Mouse (Mus musculus) kidney, postnatal 0 days (tissue): ENCODE measurements around the gene Usp24. TPM values are rescaled to one million over a fixed set of nuclear protein-coding genes. Genes with fewer than 3 reads are reported as not detected.

Source experiments
- ATAC-seq: fragments of 200-750 bp; cut with Nextera tagmentation; replicated peaks from 2 replicates; pipeline ENCODE4 v1.8.0; 2017; ENCODE audit warnings: low read depth, moderate number of reproducible peaks, moderate TSS enrichment, moderate library complexity; ENCODE audit not compliant: low FRiP score
- DNase-seq: peaks from one replicate; pipeline ENCODE4 v3.0.0-alpha.2; 2016; ENCODE audit warnings: low spot score
- H3K27ac ChIP-seq: fragments of 300-500 bp; sonication (generic); 2 replicates; pipeline ENCODE4 v1.5.1; 2014; ENCODE audit warnings: mild to moderate bottlenecking
- H3K27me3 ChIP-seq: fragments of 300-500 bp; sonication (generic); 2 replicates; pipeline ENCODE4 v1.6.1; 2014; ENCODE audit warnings: low read length, mixed read lengths; ENCODE audit not compliant: insufficient read depth
- H3K36me3 ChIP-seq: fragments of 300-500 bp; sonication (generic); 2 replicates; pipeline ENCODE4 v1.6.1; 2014; ENCODE audit warnings: low read length, mixed read lengths; ENCODE audit not compliant: insufficient read depth
- H3K4me1 ChIP-seq: fragments of 300-500 bp; sonication (generic); replicated peaks from 2 replicates; pipeline ENCODE4 v1.6.1; 2014; ENCODE audit warnings: antibody characterized with exemption, low read length, mixed read lengths; ENCODE audit not compliant: insufficient read depth
- H3K4me2 ChIP-seq: fragments of 300-500 bp; sonication (generic); 2 replicates; pipeline ENCODE4 v1.6.1; 2014; ENCODE audit warnings: mild to moderate bottlenecking, low read length, moderate library complexity, mixed read lengths
- H3K4me3 ChIP-seq: fragments of 300-500 bp; sonication (generic); replicated peaks from 2 replicates; pipeline ENCODE4 v1.5.1; 2014; ENCODE audit warnings: low read depth, low read length
- H3K9ac ChIP-seq: fragments of 300-500 bp; sonication (generic); 2 replicates; pipeline ENCODE4 v1.6.1; 2014; ENCODE audit warnings: low read depth, low read length
- H3K9me3 ChIP-seq: fragments of 300-500 bp; sonication (generic); replicated peaks from 2 replicates; pipeline ENCODE4 v1.6.1; 2016; ENCODE audit warnings: low read length, inconsistent platforms, mixed read lengths
- CTCF ChIP-seq: IDR thresholded peaks from 2 replicates; pipeline ENCODE4 v1.5.1; 2016; ENCODE audit warnings: antibody characterized with exemption, low read depth, mild to moderate bottlenecking, moderate library complexity
- WGBS: fragments of 180-500 bp; shearing (Covaris S2); extraction: QIAGEN DNeasy Blood & Tissue Kit; methylation state at CpG from one replicate; pipeline ENCODE4 v1.1.7; 2014; 5-methylcytosine and 5-hydroxymethylcytosine counted together
- polyA plus RNA-seq: library from polyadenylated mRNA; unstranded; fragments of >200 nt; fragmentation: Nextera tagmentation; extraction: Ambion mirVana; gene quantifications from 2 replicates; pipeline ENCODE4 v1.2.1, GENCODE M21; 2015

Gene Usp24
- polyA plus RNA-seq, 1 experiment from 2014 or later = 12.2 TPM

GRCm38 (mm10) chr4:106301346-106301745 lies 14.7 kb upstream of the Usp24 start:
- Histone ChIP-seq H3K36me3 (no peaks in the 10 kb centered on the region), H3K9ac (no peak overlapping the region), H3K4me2 (no peak overlapping the region), H3K4me3 (no peak overlapping the region), H3K4me1 (no peaks in the 10 kb centered on the region), H3K27ac (0 out of 2 replicates have a peak overlapping the region, but pooled peaks have one; percentile 25), H3K27me3 (no peaks in the 10 kb centered on the region), H3K9me3 (no peaks in the 10 kb centered on the region)
- DNase-seq (peak; percentile 36), ATAC-seq (no peak)
- TF ChIP-seq CTCF = no peak
- WGBS = 76% methylated on average over 6 of the region's 6 CpGs

- DNase-seq = no peak
- H3K27me3 ChIP-seq = no peaks in the 10 kb centered on the region
- TF ChIP-seq CTCF = no peak
- no peaks in the 10 kb centered on the region for H3K36me3 ChIP-seq
- no peaks in the 10 kb centered on the region for H3K9me3 ChIP-seq
- H3K4me2 ChIP-seq = no peak overlapping the region
- H3K9ac ChIP-seq = no peak overlapping the region
- no peak for ATAC-seq
- WGBS = 93% methylated on average over 3 of the region's 3 CpGs
- H3K4me1 ChIP-seq = no peaks in the 10 kb centered on the region
- H3K27ac ChIP-seq = no peak overlapping the region
- H3K4me3 ChIP-seq = no peak overlapping the region
Measured at GRCm38 (mm10) chr4:106308090-106308489, 7.9 kb upstream of the Usp24 start.

GRCm38 (mm10) chr4:106312651-106313050 lies 3.4 kb upstream of the Usp24 start:
- ATAC-seq = no peak
- Histone ChIP-seq H3K27ac (no peak overlapping the region), H3K4me1 (0 out of 2 replicates have a peak, but pooled peaks cover 6% of the 10 kb centered on the region), H3K27me3 (no peaks in the 10 kb centered on the region), H3K36me3 (no peaks in the 10 kb centered on the region), H3K9ac (no peak overlapping the region), H3K4me3 (no peak overlapping the region), H3K4me2 (no peak overlapping the region), H3K9me3 (no peaks in the 10 kb centered on the region)
- no peak for TF ChIP-seq CTCF
- DNase-seq = no peak
- 78% methylated on average over 8 of the region's 8 CpGs for WGBS

- Histone ChIP-seq H3K36me3 (no peaks in the 10 kb centered on the region), H3K9me3 (no peaks in the 10 kb centered on the region), H3K4me1 (0 out of 2 replicates have a peak, but pooled peaks cover 6% of the 10 kb centered on the region), H3K4me2 (no peak overlapping the region), H3K4me3 (no peak overlapping the region), H3K27ac (no peak overlapping the region), H3K9ac (no peak overlapping the region), H3K27me3 (no peaks in the 10 kb centered on the region)
- no peak for TF ChIP-seq CTCF
- ATAC-seq (no peak), DNase-seq (no peak)
- WGBS = 86% methylated on average over 8 of the region's 8 CpGs
Measured at GRCm38 (mm10) chr4:106313070-106313469, 2.9 kb upstream of the Usp24 start.

GRCm38 (mm10) chr4:106313874-106314273 lies 2.1 kb upstream of the Usp24 start:
- 54% methylated on average over 4 of the region's 4 CpGs for WGBS
- no peaks in the 10 kb centered on the region for H3K36me3 ChIP-seq
- no peak overlapping the region for H3K4me3 ChIP-seq
- no peak overlapping the region for H3K27ac ChIP-seq
- DNase-seq = no peak
- no peak overlapping the region for H3K4me2 ChIP-seq
- peaks cover 13% of the 10 kb centered on the region; the same call in 1 of the 2 replicates for H3K4me1 ChIP-seq
- H3K9ac ChIP-seq = no peak overlapping the region
- no peaks in the 10 kb centered on the region for H3K9me3 ChIP-seq
- no peak for TF ChIP-seq CTCF
- ATAC-seq = no peak
- no peaks in the 10 kb centered on the region for H3K27me3 ChIP-seq

- Histone ChIP-seq H3K4me2 (no peak overlapping the region), H3K4me3 (no peak overlapping the region), H3K27ac (no peak overlapping the region), H3K36me3 (no peaks in the 10 kb centered on the region), H3K4me1 (peaks cover 16% of the 10 kb centered on the region; the same call in 1 of the 2 replicates), H3K27me3 (no peaks in the 10 kb centered on the region), H3K9me3 (no peaks in the 10 kb centered on the region), H3K9ac (no peak overlapping the region)
- ATAC-seq (no peak), DNase-seq (peak; percentile 29)
- no peak for TF ChIP-seq CTCF
Measured at GRCm38 (mm10) chr4:106314291-106314690, 1.7 kb upstream of the Usp24 start.
